Mouse (Mus musculus) liver, embryonic 14.5 days (tissue): ENCODE data around the gene Fsd2.

Source experiments
- CTCF ChIP-seq: IDR thresholded peaks from 2 replicates; pipeline ENCODE4 v1.5.1; 2016; ENCODE audit warnings: antibody characterized with exemption, low read depth, control low read depth
- EP300 ChIP-seq: IDR thresholded peaks from 2 replicates; pipeline ENCODE4 v1.6.1; 2016; ENCODE audit warnings: antibody characterized with exemption, low read depth

GRCm38 (mm10) chr7:81570752-81571107, 4.0 kb upstream of the Fsd2 start:
- TF ChIP-seq CTCF = no peak
- TF ChIP-seq EP300 = no peak
